Mouse (Mus musculus) midbrain, embryonic 13.5 days (tissue): ENCODE measurements around the gene Prr5l. TPM values are rescaled to one million over a fixed set of nuclear protein-coding genes. Genes with fewer than 3 reads are reported as not detected.

ENCODE experiments used
- polyA plus RNA-seq: library from polyadenylated mRNA; unstranded; fragments of >200 nt; fragmentation: Nextera tagmentation; extraction: Ambion mirVana; gene quantifications from 2 replicates; pipeline ENCODE4 v1.2.1, GENCODE M21; 2015

Gene Prr5l
- polyA plus RNA-seq, 1 experiment from 2014 or later = 9.3 TPM

Other genes with a start within 250 kb of the Prr5l start
- 0.05 and 0.14 TPM in 2 replicates for gene Rag1, start 233.5 kb downstream of the Prr5l start, polyA plus RNA-seq
- 51.5 and 52.4 TPM in 2 replicates for gene B230118H07Rik, start 233.5 kb downstream of the Prr5l start, polyA plus RNA-seq
- gene Traf6, start 204.6 kb downstream of the Prr5l start, polyA plus RNA-seq = 10.2 and 10.3 TPM in 2 replicates
- gene Commd9, start 3.2 kb upstream of the Prr5l start, polyA plus RNA-seq = 103 and 106 TPM in 2 replicates